Mouse (Mus musculus) midbrain, embryonic 12.5 days (tissue): ENCODE measurements around the gene Aspscr1. TPM values are rescaled to one million over a fixed set of nuclear protein-coding genes. Genes with fewer than 3 reads are reported as not detected.

Experiments used
- ATAC-seq: fragments of 200-750 bp; cut with Nextera tagmentation; 2 replicates; pipeline ENCODE4 v1.8.0; 2017; ENCODE audit warnings: low read depth, moderate TSS enrichment, moderate library complexity; ENCODE audit not compliant: low FRiP score
- H3K27ac ChIP-seq: fragments of 300-500 bp; sonication (generic); replicated peaks from 2 replicates; pipeline ENCODE4 v1.5.1; 2016; ENCODE audit warnings: mild to moderate bottlenecking
- H3K27me3 ChIP-seq: fragments of 300-500 bp; sonication (generic); 2 replicates; pipeline ENCODE4 v1.6.1; 2016; ENCODE audit warnings: mild to moderate bottlenecking
- H3K36me3 ChIP-seq: fragments of 300-500 bp; sonication (generic); 2 replicates; pipeline ENCODE4 v1.6.1; 2016
- H3K4me1 ChIP-seq: fragments of 300-500 bp; sonication (generic); 2 replicates; pipeline ENCODE4 v1.6.1; 2016
- H3K4me2 ChIP-seq: fragments of 300-500 bp; sonication (generic); replicated peaks from 2 replicates; pipeline ENCODE4 v1.6.1; 2016; ENCODE audit warnings: mild to moderate bottlenecking, moderate library complexity
- H3K4me3 ChIP-seq: fragments of 300-500 bp; sonication (generic); 2 replicates; pipeline ENCODE4 v1.5.1; 2016; ENCODE audit warnings: mild to moderate bottlenecking
- H3K9ac ChIP-seq: fragments of 300-500 bp; sonication (generic); replicated peaks from 2 replicates; pipeline ENCODE4 v1.6.1; 2016; ENCODE audit warnings: mild to moderate bottlenecking, moderate library complexity
- H3K9me3 ChIP-seq: fragments of 300-500 bp; sonication (generic); 2 replicates; pipeline ENCODE4 v1.6.1; 2016; ENCODE audit warnings: mild to moderate bottlenecking
- whole genome bisulfite sequencing: fragments of 180-500 bp; shearing (Covaris S2); methylation state at CpG from one replicate; pipeline ENCODE4 v1.1.7; 2016; 5-methylcytosine and 5-hydroxymethylcytosine counted together
- microRNA-seq: library from miRNA; unstranded; fragments of <30 nt; microRNA quantifications from one replicate; pipeline ENCODE4, GENCODE M21; 2017
- polyA plus RNA-seq: library from polyadenylated mRNA; unstranded; fragments of >200 nt; fragmentation: Nextera tagmentation; extraction: Ambion mirVana; gene quantifications from 2 replicates; pipeline ENCODE4 v1.2.1, GENCODE M21; 2016

Aspscr1 gene
- polyA plus RNA-seq, 1 experiment from 2014 or later: 154 TPM

GRCm38 (mm10) chr11:120731395-120731794 is 58.6 kb downstream of the Aspscr1 start:
- Histone ChIP-seq H3K36me3 (no peaks in the 10 kb centered on the region), H3K27me3 (peaks cover 38% of the 10 kb centered on the region), H3K4me1 (peaks cover 12% of the 10 kb centered on the region), H3K9me3 (no peaks in the 10 kb centered on the region), H3K9ac (no peak overlapping the region), H3K4me2 (no peak overlapping the region), H3K4me3 (no peak overlapping the region), H3K27ac (no peak overlapping the region)
- WGBS: 96% methylated on average over 1 of the region's 1 CpGs
- ATAC-seq: no peak

GRCm38 (mm10) chr11:120731858-120732680 is 59.3 kb downstream of the Aspscr1 start, which contains the start of gene Cbr2:
TSS of gene Cbr2 (minus strand) at chr11:120732114.
- 76% methylated on average over 12 of the region's 12 CpGs for WGBS
- ATAC-seq: no peak
- H3K9ac ChIP-seq: no peak within 1 kb of the TSS

GRCm38 (mm10) chr11:120733521-120733920 is 60.7 kb downstream of the Aspscr1 start:
- Histone ChIP-seq H3K9ac (no peak overlapping the region), H3K4me3 (no peak overlapping the region), H3K27me3 (peaks cover 28% of the 10 kb centered on the region), H3K9me3 (no peaks in the 10 kb centered on the region), H3K27ac (no peak overlapping the region), H3K36me3 (no peaks in the 10 kb centered on the region), H3K4me2 (no peak overlapping the region), H3K4me1 (peaks cover 5% of the 10 kb centered on the region; the same call in 1 of the 2 replicates)
- ATAC-seq: no peak
- 67% methylated on average over 6 of the region's 6 CpGs for WGBS

More at GRCm38 (mm10) chr11:120731858-120732680, 59.3 kb downstream of the Aspscr1 start, which contains the start of gene Cbr2:
- Histone ChIP-seq H3K9me3 (no peaks in the 10 kb centered on the region), H3K36me3 (no peaks in the 10 kb centered on the region), H3K27me3 (peaks cover 33% of the 10 kb centered on the region), H3K27ac (no peak within 1 kb of the TSS), H3K4me2 (no peak within 1 kb of the TSS), H3K4me3 (no peak within 1 kb of the TSS), H3K4me1 (peaks cover 5% of the 10 kb centered on the region; the same call in 1 of the 2 replicates)

- H3K4me1 ChIP-seq: no peaks in the 10 kb centered on the region
- H3K4me2 ChIP-seq: no peak overlapping the region
- H3K36me3 ChIP-seq: no peaks in the 10 kb centered on the region
- H3K27me3 ChIP-seq: 0 out of 2 replicates have a peak, but pooled peaks cover 6% of the 10 kb centered on the region
- H3K9me3 ChIP-seq: no peaks in the 10 kb centered on the region
- 70% methylated on average over 6 of the region's 6 CpGs for WGBS
- ATAC-seq: no peak
- H3K4me3 ChIP-seq: no peak overlapping the region
- no peak overlapping the region for H3K27ac ChIP-seq
- H3K9ac ChIP-seq: no peak overlapping the region
Observed at GRCm38 (mm10) chr11:120736424-120736823, 63.7 kb downstream of the Aspscr1 start.

GRCm38 (mm10) chr11:120740981-120741380 is 68.2 kb downstream of the Aspscr1 start:
- no peaks in the 10 kb centered on the region for H3K9me3 ChIP-seq
- no peaks in the 10 kb centered on the region for H3K4me1 ChIP-seq
- H3K36me3 ChIP-seq: no peaks in the 10 kb centered on the region
- H3K4me3 ChIP-seq: no peak overlapping the region
- no peak overlapping the region for H3K9ac ChIP-seq
- H3K27me3 ChIP-seq: peaks cover 8% of the 10 kb centered on the region
- no peak for ATAC-seq
- no peak overlapping the region for H3K27ac ChIP-seq
- H3K4me2 ChIP-seq: no peak overlapping the region
- 92% methylated on average over 5 of the region's 5 CpGs for WGBS

- Histone ChIP-seq H3K9me3 (no peaks in the 10 kb centered on the region), H3K27me3 (peaks cover 8% of the 10 kb centered on the region), H3K4me3 (no peak overlapping the region), H3K4me2 (no peak overlapping the region), H3K9ac (no peak overlapping the region), H3K4me1 (no peaks in the 10 kb centered on the region), H3K36me3 (no peaks in the 10 kb centered on the region), H3K27ac (no peak overlapping the region)
- WGBS: 79% methylated on average over 7 of the region's 7 CpGs
- no peak for ATAC-seq
Observed at GRCm38 (mm10) chr11:120744121-120744701, 71.4 kb downstream of the Aspscr1 start.

- no peak overlapping the region for H3K27ac ChIP-seq
- H3K4me1 ChIP-seq: no peaks in the 10 kb centered on the region
- no peak for ATAC-seq
- no peaks in the 10 kb centered on the region; the same call in 1 of the 2 replicates for H3K27me3 ChIP-seq
- H3K4me2 ChIP-seq: no peak overlapping the region
- H3K9me3 ChIP-seq: no peaks in the 10 kb centered on the region
- WGBS: 87% methylated on average over 4 of the region's 4 CpGs
- no peak overlapping the region for H3K9ac ChIP-seq
- no peaks in the 10 kb centered on the region for H3K36me3 ChIP-seq
- no peak overlapping the region for H3K4me3 ChIP-seq
Observed at GRCm38 (mm10) chr11:120747974-120748373, 75.2 kb downstream of the Aspscr1 start.

- H3K4me3 ChIP-seq: no peak overlapping the region
- no peak for ATAC-seq
- WGBS: 63% methylated on average over 8 of the region's 8 CpGs
Observed at GRCm38 (mm10) chr11:120749430-120749829, 76.7 kb downstream of the Aspscr1 start.

GRCm38 (mm10) chr11:120751606-120752005 is 78.8 kb downstream of the Aspscr1 start:
- Histone ChIP-seq H3K4me3 (no peak overlapping the region), H3K27me3 (no peaks in the 10 kb centered on the region), H3K9ac (no peak overlapping the region), H3K36me3 (no peaks in the 10 kb centered on the region), H3K27ac (no peak overlapping the region), H3K9me3 (no peaks in the 10 kb centered on the region), H3K4me2 (no peak overlapping the region), H3K4me1 (no peaks in the 10 kb centered on the region)
- no peak for ATAC-seq
- WGBS: 76% methylated on average over 4 of the region's 4 CpGs

More at GRCm38 (mm10) chr11:120749430-120749829, 76.7 kb downstream of the Aspscr1 start:
- Histone ChIP-seq H3K36me3 (no peaks in the 10 kb centered on the region), H3K27ac (no peak overlapping the region), H3K4me2 (no peak overlapping the region), H3K9ac (no peak overlapping the region), H3K4me1 (no peaks in the 10 kb centered on the region), H3K9me3 (no peaks in the 10 kb centered on the region), H3K27me3 (no peaks in the 10 kb centered on the region; the same call in 1 of the 2 replicates)

Small RNA genes within 50 kb of the gene (microRNA-seq; reads per million reads assigned to microRNA genes)
- gene Mir6936: 1.9 reads per million

Other genes starting within 250 kb of the Aspscr1 start
- 51.8 and 54.6 TPM in 2 replicates for gene Nploc4, start 235.3 kb upstream of the Aspscr1 start, polyA plus RNA-seq
- gene Tspan10, start 230.3 kb upstream of the Aspscr1 start, polyA plus RNA-seq: not detected in 2 replicates
- 0.20 TPM in 1 of 2 replicates, not detected in the other for gene Pde6g, start 219.5 kb upstream of the Aspscr1 start, polyA plus RNA-seq
- gene Oxld1, start 214.9 kb upstream of the Aspscr1 start, polyA plus RNA-seq: 11.7 and 11.9 TPM in 2 replicates
- 30.1 and 35.1 TPM in 2 replicates for gene Ccdc137, start 214.9 kb upstream of the Aspscr1 start, polyA plus RNA-seq
- 56.4 and 58.8 TPM in 2 replicates for gene Arl16, start 205.4 kb upstream of the Aspscr1 start, polyA plus RNA-seq
- gene Mrpl12, start 188.4 kb upstream of the Aspscr1 start, polyA plus RNA-seq: 112 and 118 TPM in 2 replicates
- 37.7 and 38.8 TPM in 2 replicates for gene Slc25a10, start 181.1 kb upstream of the Aspscr1 start, polyA plus RNA-seq
- 0.18 and 0.29 TPM in 2 replicates for gene Gcgr, start 142.3 kb upstream of the Aspscr1 start, polyA plus RNA-seq
- 212 and 232 TPM in 2 replicates for gene Mcrip1, start 123.2 kb upstream of the Aspscr1 start, polyA plus RNA-seq
- not detected in 2 replicates for gene Ppp1r27, start 121.8 kb upstream of the Aspscr1 start, polyA plus RNA-seq
- gene P4hb, start 99.7 kb upstream of the Aspscr1 start, polyA plus RNA-seq: 384 and 418 TPM in 2 replicates
- gene Arhgdia, start 91.3 kb upstream of the Aspscr1 start, polyA plus RNA-seq: 504 and 557 TPM in 2 replicates
- 652 and 655 TPM in 2 replicates for gene Alyref, start 74.6 kb upstream of the Aspscr1 start, polyA plus RNA-seq
- gene Anapc11, start 74.6 kb upstream of the Aspscr1 start, polyA plus RNA-seq: 165 and 182 TPM in 2 replicates
- gene Npb, start 64.5 kb upstream of the Aspscr1 start, polyA plus RNA-seq: 0.98 TPM in 1 of 2 replicates, not detected in the other
- 148 and 157 TPM in 2 replicates for gene Pcyt2, start 55.0 kb upstream of the Aspscr1 start, polyA plus RNA-seq
- gene Sirt7, start 47.7 kb upstream of the Aspscr1 start, polyA plus RNA-seq: 40.4 and 48.2 TPM in 2 replicates
- gene Mafg, start 39.4 kb upstream of the Aspscr1 start, polyA plus RNA-seq: 33.3 and 36.8 TPM in 2 replicates
- 31.6 and 34.1 TPM in 2 replicates for gene Pycr1, start 29.2 kb upstream of the Aspscr1 start, polyA plus RNA-seq
- gene Myadml2, start 24.8 kb upstream of the Aspscr1 start, polyA plus RNA-seq: 0.99 TPM in 1 of 2 replicates, not detected in the other
- 0.58 and 0.87 TPM in 2 replicates for gene Notum, start 11.8 kb upstream of the Aspscr1 start, polyA plus RNA-seq
- gene Cenpx, start 40.8 kb downstream of the Aspscr1 start, polyA plus RNA-seq: 120 and 121 TPM in 2 replicates
- gene Lrrc45, start 41.0 kb downstream of the Aspscr1 start, polyA plus RNA-seq: 74.5 and 75.1 TPM in 2 replicates
- 70.5 and 74.2 TPM in 2 replicates for gene Rac3, start 48.5 kb downstream of the Aspscr1 start, polyA plus RNA-seq
- 11.8 and 14.6 TPM in 2 replicates for gene Dcxr, start 54.3 kb downstream of the Aspscr1 start, polyA plus RNA-seq
- 2.0 and 2.3 TPM in 2 replicates for gene Cbr2, start 59.1 kb downstream of the Aspscr1 start, polyA plus RNA-seq
- gene Hmga1b, start 89.8 kb downstream of the Aspscr1 start, polyA plus RNA-seq: 5.4 and 6.8 TPM in 2 replicates
- gene Rfng, start 111.2 kb downstream of the Aspscr1 start, polyA plus RNA-seq: 63.4 and 66.4 TPM in 2 replicates
- 235 and 248 TPM in 2 replicates for gene Gps1, start 111.3 kb downstream of the Aspscr1 start, polyA plus RNA-seq
- 64.2 and 67.6 TPM in 2 replicates for gene Dus1l, start 123.4 kb downstream of the Aspscr1 start, polyA plus RNA-seq
- 139 and 140 TPM in 2 replicates for gene Fasn, start 151.6 kb downstream of the Aspscr1 start, polyA plus RNA-seq